ENCODE assay signal across 12 mouse cellular contexts in genomic region chr3:104019453-104019852, GRCm38 (mm10). TPM values are rescaled to one million over a fixed set of nuclear protein-coding genes. Genes with fewer than 3 reads are reported as not detected.
A peak's percentile ranks its signal among the peaks of the same experiment; 100 is the strongest.
DNase-seq lines count a peak whose midpoint lies in the region; ATAC-seq and TF ChIP-seq lines count a peak whose summit lies in the region.
"Had no signal": no experiment of that assay in that cellular context is flagged by ENCODE, and none has a peak within 500 bp of the region (broad histone marks: within the 10 kb centered on the region; RNA-seq: fewer than 3 reads in every experiment).

No protein-coding gene starts in this region.

- peaks cover 53% of the 10 kb centered on the region for H3K36me3 ChIP-seq in thymus, adult 2 months (ENCODE audit: control insufficient read depth, insufficient read depth, low read length)
- peaks cover 37% of the 10 kb centered on the region for H3K36me3 ChIP-seq in embryonic facial prominence, embryonic 14.5 days (ENCODE audit: control insufficient read depth, insufficient read depth, low read length)

- no peak for TF ChIP-seq POLR2A in thymus, adult 2 months (IDR thresholded peaks at IDR 0.05; ENCODE audit: control insufficient read depth, extremely low read depth, insufficient read depth, low read length, poor library complexity)

- WGBS in thymus, adult 2 months, result 75% methylated on average over 4 of the region's 4 CpGs
- WGBS in embryonic facial prominence, embryonic 14.5 days, result 57% methylated on average over 4 of the region's 4 CpGs

- ATAC-seq in embryonic facial prominence, embryonic 14.5 days (ENCODE audit: low read depth), result no peak

- no peak for DNase-seq in gastrocnemius, adult 2 months
- no peak for DNase-seq in gastrocnemius, postnatal 14 days
- DNase-seq in thymus, adult 2 months, result peak; percentile 9
- no peak for DNase-seq in thymus, postnatal 36 days
- peak; percentile 61 for DNase-seq in embryonic facial prominence, embryonic 14.5 days (ENCODE audit: low spot score)
- no peak for DNase-seq in left cerebral cortex, adult 8-10 months (ENCODE audit: low spot score in 2 of 2)
- no peak for DNase-seq in right cerebral cortex, postnatal 10 days (ENCODE audit: low spot score in 2 of 2)
- DNase-seq in kidney, adult 18-20 months, result no peak
- DNase-seq: heart, adult 11 months; lung, postnatal 14 days had no signal

- H3K9ac ChIP-seq in embryonic facial prominence, embryonic 14.5 days (ENCODE audit: low read depth, low read length), result no peak overlapping the region
- H3K9ac ChIP-seq: neural tube, embryonic 15.5 days had no signal

- no peaks in the 10 kb centered on the region for H3K4me1 ChIP-seq in thymus, adult 2 months (replicated peaks; ENCODE audit: control insufficient read depth, insufficient read depth, low read length)
- no peaks in the 10 kb centered on the region for H3K4me1 ChIP-seq in embryonic facial prominence, embryonic 14.5 days (ENCODE audit: control insufficient read depth, insufficient read depth, low read length)
- H3K4me1 ChIP-seq: neural tube, embryonic 15.5 days had no signal

- intact Hi-C loops in gastrocnemius, adult 2 months (cut with DNase I), result loop anchor here (5.0 kb wide), 1 partner anchor 423 kb away; no protein-coding TSS in a partner anchor
- intact Hi-C loops in gastrocnemius, postnatal 14 days (cut with DNase I; ENCODE audit: low total_unique reads), result no loop called here

- H3K4me3 ChIP-seq in gastrocnemius, adult 2 months, result no peak overlapping the region
- H3K4me3 ChIP-seq in thymus, adult 2 months (ENCODE audit: control insufficient read depth, insufficient read depth, low read length), result no peak overlapping the region
- H3K4me3 ChIP-seq in embryonic facial prominence, embryonic 14.5 days (ENCODE audit: low read depth, low read length), result no peak overlapping the region
- H3K4me3 ChIP-seq: neural tube, embryonic 15.5 days had no signal

- no peak overlapping the region for H3K4me2 ChIP-seq in embryonic facial prominence, embryonic 14.5 days (ENCODE audit: low read depth, low read length)
- H3K4me2 ChIP-seq: neural tube, embryonic 15.5 days had no signal

- H3K9me3 ChIP-seq in embryonic facial prominence, embryonic 14.5 days (ENCODE audit: control insufficient read depth, low read length), result no peaks in the 10 kb centered on the region
- H3K9me3 ChIP-seq: G1E; neural tube, embryonic 15.5 days had no signal

- peak; percentile 41 for TF ChIP-seq CTCF in gastrocnemius, adult 2 months (IDR thresholded peaks at IDR 0.05)
- no peak for TF ChIP-seq CTCF in thymus, adult 2 months (IDR thresholded peaks at IDR 0.05; ENCODE audit: borderline replicate concordance, control insufficient read depth, extremely low read depth, insufficient read depth, low read length, poor library complexity)

- H3K27ac ChIP-seq in gastrocnemius, adult 2 months, result no peak overlapping the region
- H3K27ac ChIP-seq in thymus, adult 2 months (ENCODE audit: control insufficient read depth, insufficient read depth, low read length), result no peak overlapping the region
- no peak overlapping the region for H3K27ac ChIP-seq in embryonic facial prominence, embryonic 14.5 days (replicated peaks; ENCODE audit: low read depth, low read length)
- H3K27ac ChIP-seq: neural tube, embryonic 15.5 days had no signal

- no peaks in the 10 kb centered on the region for H3K27me3 ChIP-seq in thymus, adult 2 months (ENCODE audit: control insufficient read depth, insufficient read depth, low read length)
- H3K27me3 ChIP-seq in embryonic facial prominence, embryonic 14.5 days (replicated peaks; ENCODE audit: control insufficient read depth, insufficient read depth, low read length), result no peaks in the 10 kb centered on the region
- H3K27me3 ChIP-seq: neural tube, embryonic 15.5 days had no signal

RNA-seq across cellular contexts. Expression of gene Phtf1, which starts 51.5 kb away (rescaled TPM):
- total RNA-seq in gastrocnemius, adult 2 months (2021), result 1 to 10 TPM; 3.5 to 4.2 TPM
- total RNA-seq in gastrocnemius, postnatal 14 days (2021), result 1 to 10 TPM; 6.1 to 6.3 TPM
- polyA plus RNA-seq in thymus, adult 2 months (2012; rRNA removed), result 16.9 and 20.7 TPM in 2 replicates
- polyA plus RNA-seq in embryonic facial prominence, embryonic 14.5 days (2014; fragmentation: Nextera tagmentation; extraction: Ambion mirVana), result 41.1 and 41.4 TPM in 2 replicates
- total RNA-seq in left cerebral cortex, adult 8-10 months (2022), result 10 to 100 TPM; 40.9 to 44.9 (median 43.4) TPM

Comparison
In these comparisons a context has a peak if more than half of its experiments do, and no peak if none do; other contexts are left out.
1. DNase-seq: peak in thymus, adult 2 months (single experiment) and embryonic facial prominence, embryonic 14.5 days (single experiment); none in gastrocnemius, adult 2 months (single experiment), gastrocnemius, postnatal 14 days (single experiment), thymus, postnatal 36 days (0 of 2), left cerebral cortex, adult 8-10 months (0 of 2), right cerebral cortex, postnatal 10 days (0 of 2) and kidney, adult 18-20 months (single experiment).
2. RNA of gene Phtf1, which starts 51.5 kb away (total RNA-seq): 40.9 to 44.9 TPM in left cerebral cortex, adult 8-10 months; 6.1 to 6.3 TPM in gastrocnemius, postnatal 14 days and 3.5 to 4.2 TPM in gastrocnemius, adult 2 months; every median in the first group is over 4 times any median in the second.